Mouse (Mus musculus) lung, postnatal 0 days (tissue): ENCODE results near the gene Cacng6.

Experiments
- CTCF ChIP-seq: IDR thresholded peaks from 2 replicates; pipeline ENCODE4 v1.5.1; 2016; ENCODE audit warnings: antibody characterized with exemption, mild to moderate bottlenecking
- EP300 ChIP-seq: IDR thresholded peaks from 2 replicates; pipeline ENCODE4 v1.6.1; 2016; ENCODE audit warnings: antibody characterized with exemption, mild to moderate bottlenecking, control low read depth

- TF ChIP-seq CTCF = no peak
- TF ChIP-seq EP300 = no peak
Measured at GRCm38 (mm10) chr7:3432066-3432465, 8.1 kb downstream of the Cacng6 start.
